Mouse (Mus musculus) kidney, adult 9 months (tissue): ENCODE data around the gene Ap2b1.

Source experiments
- DNase-seq: peaks from one replicate; pipeline ENCODE4 v3.0.0; 2022

The Ap2b1 gene

DNA sequence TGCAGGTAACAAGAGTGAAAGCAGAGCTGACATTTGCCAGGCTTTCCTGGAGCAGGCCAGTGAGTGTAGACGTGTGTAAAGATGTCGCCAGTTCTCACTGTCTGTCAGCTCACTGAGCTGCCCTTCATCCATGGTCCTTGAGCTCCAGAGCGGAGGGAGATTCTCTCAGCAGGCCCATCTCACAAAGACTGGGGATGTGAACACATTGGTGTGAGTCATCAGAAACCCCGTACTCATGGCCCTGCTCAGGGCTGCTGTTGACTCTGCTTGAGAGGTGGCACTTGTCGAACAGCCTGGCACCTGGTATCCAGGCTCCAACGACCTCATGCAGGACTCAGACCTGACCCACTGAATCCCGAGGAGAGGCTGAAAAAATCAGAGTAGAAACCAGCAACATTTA is 105.0 kb downstream of the Ap2b1 start:
- no peak for DNase-seq

DNA sequence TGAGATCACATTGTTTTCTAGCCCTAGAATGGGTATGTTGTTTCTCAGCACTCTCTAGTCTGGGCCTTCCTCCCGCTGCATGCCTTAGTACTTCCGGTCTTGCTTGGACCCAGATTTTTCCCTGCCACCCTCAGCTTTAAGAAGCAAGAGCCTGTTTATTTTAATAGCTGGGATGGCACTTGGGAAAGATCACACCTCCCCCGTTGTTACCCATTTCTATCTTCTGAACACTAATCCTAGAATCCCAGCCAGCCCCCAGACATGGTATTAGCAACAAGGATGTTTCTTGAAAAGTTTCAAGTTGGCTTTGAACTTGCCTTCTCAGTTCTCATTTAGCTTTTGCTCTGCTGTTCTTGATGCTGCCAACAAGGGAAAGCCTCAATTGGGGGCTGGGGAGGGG is 107.6 kb downstream of the Ap2b1 start:
- DNase-seq, result no peak

DNA sequence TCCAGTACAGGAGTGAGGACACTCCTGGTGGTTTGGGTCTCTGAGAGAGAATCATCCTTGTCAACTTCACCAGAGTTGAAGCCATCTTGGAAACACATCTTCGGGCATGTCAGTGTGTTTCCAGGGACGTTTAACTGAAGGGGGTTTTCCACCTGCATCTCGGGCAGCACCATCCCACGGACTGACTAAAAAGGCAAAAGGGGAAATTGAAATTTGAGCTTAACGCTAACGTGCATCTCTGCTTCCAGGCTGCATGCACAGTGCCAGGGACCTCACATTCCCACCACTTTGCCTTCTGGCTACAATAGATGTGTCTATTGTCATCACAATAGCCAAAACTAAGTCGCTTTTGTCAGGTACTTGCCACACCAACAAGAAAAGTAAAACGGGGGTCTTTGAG is 109.4 kb downstream of the Ap2b1 start:
- no peak for DNase-seq

DNA sequence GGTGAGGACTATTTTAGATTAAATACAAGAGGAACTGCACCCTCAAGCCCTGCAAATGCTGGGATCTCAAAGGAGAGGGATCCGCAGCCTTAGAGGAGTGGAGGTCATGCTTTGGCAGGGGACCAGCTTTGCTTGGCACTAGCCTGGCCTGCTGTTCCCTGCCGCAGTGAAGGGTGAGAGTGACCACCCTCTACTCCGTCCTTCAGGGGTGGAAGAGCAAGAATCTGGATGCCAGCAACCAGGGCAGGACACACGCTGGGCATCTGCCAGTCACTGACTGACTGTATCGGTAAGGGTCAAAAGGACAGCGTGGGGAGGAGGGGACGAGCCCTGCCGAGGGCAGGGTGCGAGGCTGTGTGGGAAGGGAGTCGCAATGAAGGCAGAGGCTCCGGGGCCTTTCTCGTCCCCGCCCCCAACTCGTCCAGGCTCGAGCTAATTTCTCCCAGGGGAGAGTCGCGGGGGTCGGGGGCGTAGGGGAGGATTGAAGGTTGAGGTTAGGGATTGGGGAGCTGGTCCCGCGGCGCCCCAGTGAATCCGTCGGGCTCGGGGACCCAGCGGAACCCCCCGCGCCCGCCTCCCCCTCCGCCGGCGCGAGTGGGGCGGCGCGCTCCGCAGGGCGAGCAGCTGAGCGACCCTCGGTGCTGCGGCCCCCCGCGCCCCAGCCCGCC is 110.4 kb downstream of the Ap2b1 start, which contains the start of gene Rasl10b:
Gene Rasl10b, plus strand, starts transcription at position 51 of the 668 bp plus-strand sequence.
- peak; percentile 56 for DNase-seq

DNA sequence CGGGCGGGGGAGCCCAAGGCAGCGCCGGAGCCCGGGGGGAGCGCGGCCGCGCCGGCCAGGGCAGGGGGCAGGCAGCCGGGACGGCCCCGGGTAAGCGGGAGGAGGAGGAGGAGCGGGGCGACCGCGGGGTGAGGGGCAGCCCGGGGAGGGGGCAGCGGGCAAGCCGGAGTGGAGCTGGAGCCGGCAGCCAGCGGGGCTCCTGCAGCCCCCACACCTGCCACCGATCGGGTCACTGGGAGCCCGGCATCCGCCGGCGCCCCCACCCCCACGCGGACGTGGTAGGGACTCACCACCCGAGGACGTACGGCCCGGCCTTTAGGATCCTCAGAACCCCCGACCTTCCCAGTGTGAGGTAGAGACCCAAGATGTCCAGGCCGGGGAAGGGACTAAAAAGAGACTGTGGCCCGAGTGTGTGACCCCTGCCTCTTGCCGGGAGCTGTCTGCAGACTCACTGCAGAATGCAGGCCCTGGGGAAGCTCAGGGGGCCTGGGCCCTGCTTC is 111.0 kb downstream of the Ap2b1 start:
- no peak for DNase-seq

DNA sequence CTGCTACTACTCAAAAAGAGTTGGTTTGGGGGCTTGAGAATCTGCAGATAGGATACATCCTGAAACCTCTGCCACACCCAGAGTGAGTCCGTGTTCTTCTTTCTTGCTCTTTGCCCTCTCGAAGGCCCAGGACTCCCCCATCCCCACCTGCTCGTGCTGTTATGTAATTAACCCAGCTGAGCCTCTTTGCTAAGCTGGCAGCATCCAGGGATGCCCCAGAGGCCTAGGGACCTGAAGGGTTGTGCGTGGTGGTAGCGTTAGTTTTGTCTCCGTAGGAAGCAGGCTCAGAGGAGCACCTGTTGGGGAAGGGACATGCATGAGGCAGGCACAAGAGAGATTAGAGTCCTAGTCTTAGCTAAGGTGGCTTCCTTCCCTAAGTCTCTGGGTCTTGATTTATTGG is 111.7 kb downstream of the Ap2b1 start:
- DNase-seq, result peak; percentile 10

DNA sequence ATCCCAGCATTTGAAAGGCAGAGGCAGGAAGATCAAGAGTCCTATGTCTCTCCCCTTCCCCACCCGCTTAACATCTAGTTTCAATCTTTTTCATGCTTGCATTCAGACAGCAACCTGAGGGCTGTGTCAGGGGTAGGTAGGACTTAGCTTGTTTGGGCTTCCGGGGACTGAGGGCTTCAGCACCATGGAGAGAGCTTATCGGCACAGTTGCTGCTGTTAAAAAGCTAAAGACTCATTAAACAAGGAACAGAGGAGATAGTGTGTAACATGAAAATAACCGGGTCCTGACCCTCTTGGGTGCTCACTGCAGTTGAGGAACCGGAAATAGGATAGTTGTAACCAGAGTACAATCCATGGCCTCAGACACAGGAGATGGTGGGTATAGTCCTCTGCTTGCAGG is 118.3 kb downstream of the Ap2b1 start:
- DNase-seq, result peak; percentile 66

DNA sequence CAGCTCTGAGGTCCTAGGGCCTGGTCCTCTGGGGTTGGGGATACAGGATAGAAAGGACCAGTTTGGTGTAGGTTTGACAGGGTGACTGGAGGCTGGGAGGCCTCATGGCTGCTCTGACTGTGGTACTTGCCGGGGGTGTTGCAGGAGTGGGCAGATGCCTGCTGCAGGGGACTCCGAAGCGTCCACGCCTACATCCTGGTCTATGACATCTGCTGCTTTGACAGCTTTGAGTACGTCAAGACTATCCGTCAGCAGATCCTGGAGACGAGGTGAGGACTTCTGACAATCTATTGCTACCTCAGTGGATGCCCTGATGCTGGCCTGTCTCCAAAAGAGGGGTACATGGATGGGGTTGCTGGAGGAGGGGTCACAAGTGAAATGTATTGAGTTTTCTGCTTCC is 118.9 kb downstream of the Ap2b1 start:
- DNase-seq, result no peak

DNA sequence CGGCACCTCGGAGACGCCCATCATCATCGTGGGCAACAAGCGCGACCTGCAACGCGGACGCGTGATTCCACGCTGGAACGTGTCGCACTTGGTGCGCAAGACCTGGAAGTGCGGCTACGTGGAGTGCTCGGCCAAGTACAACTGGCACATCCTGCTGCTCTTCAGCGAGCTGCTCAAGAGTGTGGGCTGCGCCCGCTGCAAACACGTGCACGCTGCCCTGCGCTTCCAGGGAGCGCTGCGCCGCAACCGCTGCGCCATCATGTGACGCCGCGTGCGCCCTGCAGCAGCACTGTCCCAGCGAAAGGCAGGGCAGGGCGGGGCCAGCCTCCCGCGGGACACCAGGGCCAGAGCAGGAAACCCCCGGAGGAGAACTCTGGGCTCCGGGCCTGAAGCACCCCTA is 119.7 kb downstream of the Ap2b1 start:
- no peak for DNase-seq

DNA sequence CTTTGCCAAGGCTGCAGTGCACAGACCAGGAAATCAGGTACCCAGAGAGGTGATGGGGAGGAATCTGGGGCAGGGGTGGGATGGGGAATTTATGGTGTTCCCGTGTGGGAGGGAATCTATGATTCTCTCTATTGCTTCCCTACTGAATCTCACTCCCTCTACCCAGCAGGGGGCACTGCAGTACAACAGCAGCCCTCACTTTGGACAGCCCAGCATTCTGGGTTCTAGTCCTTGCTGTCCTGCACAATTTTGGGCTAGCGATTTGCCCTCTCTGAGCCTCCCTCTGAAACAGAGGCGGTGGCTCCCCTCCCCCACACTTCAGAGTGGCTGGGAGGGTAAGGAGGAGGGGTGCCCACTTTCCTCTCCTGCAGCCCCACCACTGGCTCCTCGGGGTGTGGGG is 121.5 kb downstream of the Ap2b1 start:
- DNase-seq, result no peak

DNA sequence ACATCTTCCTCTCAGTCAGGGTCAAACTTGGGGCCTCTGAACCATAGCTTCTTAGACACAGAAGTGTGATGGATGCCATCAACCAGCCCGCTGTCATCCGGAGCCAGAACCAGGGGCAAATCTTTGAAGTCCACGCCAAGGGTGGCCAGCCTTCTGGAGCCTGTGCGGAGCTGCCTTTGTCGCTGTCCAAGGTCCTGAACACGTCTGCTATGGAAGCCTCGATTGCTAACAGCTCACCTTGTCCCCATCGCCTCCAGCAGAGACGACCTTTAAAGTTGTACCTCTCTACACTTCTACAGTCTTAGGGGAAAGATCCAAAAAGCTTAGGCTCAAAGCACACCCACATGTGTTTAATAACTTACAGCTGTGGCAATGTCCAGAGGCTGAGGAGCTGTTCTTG is 122.5 kb downstream of the Ap2b1 start:
- peak; percentile 62 for DNase-seq

DNA sequence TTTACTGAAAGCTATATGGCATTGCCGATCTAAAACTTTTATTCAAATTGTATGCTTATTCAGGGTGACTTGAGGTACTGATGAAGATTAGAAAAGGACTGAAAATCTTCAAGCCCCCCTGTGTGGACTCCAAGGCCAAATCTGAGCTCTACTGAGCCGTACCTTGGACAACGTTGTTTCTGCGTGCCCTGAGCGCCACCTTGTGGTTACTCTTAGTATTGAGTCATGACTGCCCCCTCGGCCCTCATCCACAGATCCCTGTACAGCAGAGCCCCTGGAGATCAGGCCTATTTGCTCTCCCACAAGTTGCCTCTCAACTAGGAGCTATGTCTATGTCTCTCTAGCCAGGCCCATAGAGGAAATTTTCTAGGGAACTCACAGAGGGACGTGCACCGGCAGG is 125.9 kb downstream of the Ap2b1 start:
- peak; percentile 74 for DNase-seq

DNA sequence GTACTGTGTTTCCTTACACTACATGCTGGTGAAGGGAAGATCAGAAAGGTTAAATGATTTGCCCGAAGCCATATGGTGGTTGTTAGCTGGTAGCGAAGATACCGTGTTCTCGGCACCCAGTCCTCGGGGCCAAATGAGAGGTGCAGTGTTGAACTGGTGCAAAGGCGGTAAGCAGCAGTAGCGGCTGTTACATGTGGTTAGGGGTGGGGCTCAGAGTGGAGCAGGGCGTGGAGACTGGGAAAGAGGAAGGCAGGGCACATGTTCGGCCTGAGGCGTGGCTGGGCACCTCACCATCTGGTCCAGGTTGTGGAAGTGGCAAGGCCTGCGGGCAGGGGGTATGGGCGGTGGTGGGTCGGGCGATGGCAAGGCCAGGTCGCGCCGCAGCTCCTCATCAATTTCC is 128.1 kb downstream of the Ap2b1 start:
- DNase-seq, result no peak

DNA sequence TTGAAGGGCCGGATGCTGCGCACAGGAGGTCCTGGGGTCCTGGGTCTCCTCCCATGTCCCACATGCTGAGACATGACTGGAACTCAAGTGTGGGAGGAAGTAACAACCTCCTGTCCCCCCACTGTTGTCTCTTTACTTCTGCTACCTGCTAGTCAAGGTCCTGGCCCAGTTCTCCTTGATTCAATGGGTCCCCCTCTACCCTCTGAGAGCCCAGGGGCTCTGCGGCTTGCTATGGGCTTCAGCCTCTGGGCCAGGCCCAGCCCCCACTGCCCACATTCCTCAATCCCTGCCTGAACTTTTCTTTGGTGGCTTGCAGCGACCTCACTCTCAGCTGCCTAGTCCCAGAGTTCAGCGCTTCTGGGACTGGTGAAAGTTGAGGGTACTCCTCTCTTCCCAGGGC is 130.5 kb downstream of the Ap2b1 start, which contains the start of gene Gas2l2:
Gene Gas2l2, minus strand, starts transcription at position 101 of the 400 bp plus-strand sequence.
- no peak for DNase-seq

DNA sequence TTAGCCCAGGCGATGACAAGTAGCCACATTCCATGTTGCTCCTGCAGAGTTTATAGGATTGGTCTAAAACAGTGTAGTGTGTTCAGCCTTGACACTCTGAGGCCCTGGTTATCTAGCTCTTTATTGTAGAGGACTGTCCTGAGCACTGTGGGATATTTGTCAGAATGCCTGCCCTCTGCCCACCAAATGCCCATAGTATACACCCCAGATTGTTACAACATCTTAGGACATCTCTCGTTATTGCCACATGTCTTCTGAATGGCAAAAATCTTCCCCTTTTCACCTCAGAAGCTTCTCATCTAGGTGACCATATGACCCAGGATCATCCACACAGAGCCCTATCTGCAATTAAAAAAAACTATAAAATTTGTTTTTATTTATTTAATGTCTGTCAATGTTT is 133.7 kb downstream of the Ap2b1 start:
- DNase-seq, result no peak

DNA sequence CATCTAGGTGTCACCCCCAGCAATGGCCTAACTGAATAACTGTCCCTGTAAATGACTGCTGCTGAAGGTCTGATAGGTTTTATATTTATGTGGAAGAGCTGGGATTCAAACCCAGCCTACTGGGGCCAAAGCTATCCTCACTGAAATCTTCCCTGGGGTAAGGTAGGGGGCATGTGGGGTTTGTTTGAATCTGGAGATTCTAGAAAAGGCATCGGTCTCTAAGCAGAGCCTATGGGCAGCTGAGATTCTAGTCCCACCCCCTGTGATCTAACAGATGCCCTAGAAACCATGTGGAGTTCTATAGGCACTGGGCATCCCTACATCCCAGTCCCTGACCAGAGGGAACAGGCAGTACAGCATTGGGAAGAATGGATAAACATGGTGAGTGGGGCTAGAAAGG is 138.6 kb downstream of the Ap2b1 start, which contains the start of gene 1700020L24Rik:
Gene 1700020L24Rik, plus strand, starts transcription at position 301 of the 400 bp plus-strand sequence.
- no peak for DNase-seq

DNA sequence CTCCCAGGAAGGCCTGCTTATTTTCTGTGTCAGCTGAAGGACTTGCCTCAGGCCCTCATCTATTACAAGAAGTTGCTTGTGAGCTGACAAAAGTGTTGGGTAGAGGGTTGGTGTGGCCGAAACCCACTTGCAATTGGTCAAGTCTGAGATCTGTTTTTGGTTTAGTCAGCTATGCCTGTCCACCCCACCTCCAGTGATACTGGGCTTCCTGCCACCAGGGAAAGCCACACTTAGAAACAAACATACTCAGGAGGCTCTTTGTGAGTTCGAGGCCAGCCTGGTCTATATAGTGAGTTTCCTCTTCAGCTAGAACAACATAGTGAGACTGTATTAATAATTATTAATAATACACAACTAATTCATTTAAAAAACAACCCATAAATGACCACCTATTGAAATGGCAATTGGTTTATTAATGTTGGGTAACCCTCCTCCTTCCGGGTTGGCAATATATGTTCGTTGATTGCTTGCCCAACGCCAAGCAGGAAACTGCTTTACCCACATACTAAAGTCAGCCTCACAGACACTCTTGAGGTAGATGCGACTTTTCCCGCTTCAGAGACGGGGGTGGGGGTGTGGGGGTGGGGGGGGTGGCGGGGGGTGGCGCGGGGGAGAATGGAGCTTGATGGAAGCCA is 140.7 kb downstream of the Ap2b1 start:
- DNase-seq, result no peak

DNA sequence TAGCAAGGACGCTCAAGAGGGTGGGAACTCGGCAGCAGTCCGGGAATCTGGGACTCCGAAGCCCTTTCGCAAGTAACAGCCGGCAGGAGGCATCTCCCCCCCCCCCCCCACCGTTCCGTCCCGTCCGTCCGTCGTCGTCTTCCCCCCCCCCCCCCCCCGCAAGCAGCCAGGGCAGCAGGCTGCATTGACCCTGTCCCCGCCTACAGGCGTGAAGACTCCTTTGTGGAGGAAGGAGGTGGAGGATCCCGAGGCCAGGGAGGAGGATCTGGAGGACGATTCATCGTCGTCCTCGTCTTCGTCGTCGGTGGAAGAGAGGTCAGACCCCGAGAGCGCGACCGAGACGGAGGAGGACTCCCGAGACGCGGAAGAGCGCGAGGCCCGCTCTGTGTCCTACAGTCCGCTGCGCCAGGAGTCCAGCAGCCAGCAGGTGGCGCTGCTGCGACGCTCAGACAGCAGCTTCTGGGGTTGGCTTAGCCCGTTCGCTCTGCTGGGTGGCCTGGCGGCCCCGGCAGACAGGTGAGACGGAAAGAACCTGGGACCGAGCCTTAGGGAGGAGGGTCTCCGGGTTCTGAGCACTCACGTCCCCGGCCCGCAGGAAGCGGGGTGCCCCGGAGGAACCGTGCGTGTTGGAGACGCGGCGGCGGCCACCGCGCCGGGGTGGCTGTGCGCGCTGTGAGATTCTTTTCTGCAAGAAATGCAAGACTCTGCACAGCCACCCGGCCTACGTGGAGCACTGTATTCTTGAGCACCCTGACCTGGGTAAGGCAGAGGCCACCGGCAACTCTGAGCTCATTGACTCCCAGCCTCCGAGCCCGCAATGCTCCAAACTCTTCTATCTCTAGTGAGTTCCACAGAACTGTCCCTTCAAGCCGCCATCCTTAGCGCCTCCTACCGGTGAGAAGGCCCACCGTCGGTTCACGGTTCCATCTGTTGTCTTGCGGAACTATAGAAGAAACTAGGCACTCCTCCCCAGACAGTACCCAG is 141.5 kb downstream of the Ap2b1 start:
- peak; percentile 87 for DNase-seq

DNA sequence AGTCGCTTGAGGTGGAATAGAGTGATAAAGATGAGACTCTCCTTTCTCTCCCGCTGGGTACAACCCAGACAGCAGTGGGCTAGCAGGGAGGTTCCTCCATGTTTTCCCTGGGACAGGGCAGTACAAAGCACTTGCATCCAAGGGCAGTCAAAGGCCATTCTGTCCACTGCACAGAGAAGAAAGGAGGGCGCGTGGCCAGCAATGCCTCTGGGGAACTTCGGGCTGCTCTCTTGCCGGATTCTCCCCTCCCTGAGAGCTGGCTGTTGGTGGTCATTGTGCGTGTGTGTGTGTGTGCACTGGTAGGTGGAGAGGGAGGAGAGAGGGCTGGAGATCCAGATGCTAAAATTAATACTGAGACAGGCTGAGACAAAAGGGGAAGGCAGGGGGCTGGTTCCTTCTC is 142.4 kb downstream of the Ap2b1 start:
- no peak for DNase-seq

DNA sequence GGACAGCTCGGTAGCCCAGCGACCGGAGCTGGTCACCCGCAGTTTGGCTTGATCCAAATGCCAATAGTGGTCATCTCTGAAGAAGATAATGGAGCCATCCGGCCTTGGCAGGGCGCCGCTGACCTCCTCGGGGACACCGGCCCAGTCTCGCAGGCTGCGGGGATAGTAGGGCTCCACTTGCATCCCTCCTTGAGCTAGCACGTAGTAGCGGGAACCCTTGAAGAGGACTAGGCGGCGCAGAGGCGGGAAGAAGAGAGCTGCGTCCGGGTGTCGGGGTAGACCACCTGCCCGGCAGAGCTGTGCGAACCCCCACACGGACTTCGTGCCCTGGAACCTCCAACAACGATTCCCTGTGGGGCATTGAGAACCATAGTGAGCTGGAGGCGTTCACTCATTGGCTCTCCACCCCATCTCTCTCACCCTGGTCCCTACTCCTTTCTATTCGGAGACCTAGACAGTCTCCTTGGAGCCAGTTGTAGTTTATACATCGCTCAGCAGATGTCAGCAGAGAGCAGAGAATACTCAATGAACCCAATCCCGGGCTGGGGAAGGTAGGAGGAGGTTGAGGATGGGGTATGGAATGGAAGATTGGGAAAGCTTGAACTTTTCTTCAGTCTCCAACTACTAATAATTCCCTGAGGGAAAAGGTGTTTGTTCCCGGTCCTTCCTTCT is 143.9 kb downstream of the Ap2b1 start:
- peak; percentile 79 for DNase-seq

DNA sequence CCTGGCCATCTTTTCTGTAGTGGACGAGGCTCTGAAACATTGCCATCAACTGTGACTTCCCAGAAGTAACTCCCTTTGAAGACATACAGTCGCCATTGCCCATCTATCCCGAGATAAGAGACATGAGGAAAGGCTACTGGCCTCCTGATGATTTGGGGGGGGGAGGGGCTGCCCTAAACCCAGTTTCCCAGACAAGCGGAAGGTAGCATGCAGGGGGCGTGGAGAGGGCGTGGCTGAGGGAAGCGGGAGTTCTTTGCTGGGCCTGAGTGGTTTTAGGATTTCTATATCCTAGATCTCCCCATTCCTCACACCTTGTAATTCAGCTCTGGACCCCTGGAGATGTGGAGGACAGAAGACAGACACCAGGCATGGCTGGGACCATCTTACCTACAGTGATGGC is 145.0 kb downstream of the Ap2b1 start:
- DNase-seq, result no peak

DNA sequence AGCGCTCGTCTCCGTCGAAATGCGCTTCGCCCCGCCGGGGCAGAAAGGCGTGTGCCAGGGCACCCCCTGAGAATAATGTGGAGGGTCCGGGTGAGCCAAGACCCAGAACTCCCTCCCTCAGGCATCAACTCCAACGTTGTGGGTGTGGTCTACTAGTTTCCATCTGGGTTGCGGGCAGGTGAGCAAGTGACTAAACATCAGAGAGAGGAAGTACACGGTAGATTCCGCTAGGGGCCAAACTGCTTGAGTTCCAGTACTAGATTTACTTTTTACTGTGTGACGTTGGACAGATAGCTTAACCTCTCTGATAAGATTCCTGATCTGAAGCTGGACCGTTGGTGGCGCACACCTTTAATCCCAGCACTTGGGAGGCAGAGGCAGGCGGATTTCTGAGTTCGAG is 146.2 kb downstream of the Ap2b1 start:
- DNase-seq, result no peak

DNA sequence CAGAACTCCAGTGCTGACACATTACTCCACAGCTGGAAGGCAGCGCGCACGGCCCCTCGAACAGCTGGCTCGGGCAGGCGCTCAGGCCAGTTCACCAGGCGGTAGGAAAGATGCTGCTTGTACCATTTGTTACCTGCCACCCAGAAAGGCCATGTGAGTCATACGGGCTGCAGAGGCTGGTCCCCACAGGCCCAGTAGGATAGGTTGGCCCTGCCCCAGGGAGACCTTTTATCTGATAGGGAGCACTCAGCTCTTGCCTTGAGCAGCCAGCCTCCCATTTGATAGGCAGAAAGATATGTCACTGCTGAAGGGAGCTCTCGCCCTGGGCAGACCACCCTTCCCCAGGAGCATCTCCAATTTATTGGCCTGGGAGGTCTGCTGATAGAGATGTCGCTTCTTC is 148.8 kb downstream of the Ap2b1 start:
- no peak for DNase-seq
